Mouse (Mus musculus) splenic B cell, adult 2 months (primary cell): ENCODE results near the gene Rfx3.

Experiments used
- DNase-seq: peaks from one replicate; pipeline ENCODE4 v3.0.0-alpha.2; 2011; ENCODE audit warnings: low read depth, low spot score
- H3K27me3 ChIP-seq: 2 replicates; pipeline ENCODE4 v1.6.1; 2012; ENCODE audit warnings: mild to moderate bottlenecking, low read length, moderate library complexity, mixed read lengths; ENCODE audit not compliant: control insufficient read depth, poor library complexity, insufficient read depth, severe bottlenecking
- H3K36me3 ChIP-seq: 2 replicates; pipeline ENCODE4 v1.6.1; 2012; ENCODE audit warnings: mild to moderate bottlenecking, low read length, moderate library complexity, mixed read lengths; ENCODE audit not compliant: control insufficient read depth, poor library complexity, insufficient read depth, severe bottlenecking

Gene Rfx3

GRCm38 (mm10) chr19:28010471-28011395, at the start of gene Rfx3:
Gene Rfx3, minus strand, starts transcription at chr19:28011166.
- peak; percentile 84 for DNase-seq
- Histone ChIP-seq H3K36me3 (no peaks in the 10 kb centered on the region), H3K27me3 (no peaks in the 10 kb centered on the region)

DNA sequence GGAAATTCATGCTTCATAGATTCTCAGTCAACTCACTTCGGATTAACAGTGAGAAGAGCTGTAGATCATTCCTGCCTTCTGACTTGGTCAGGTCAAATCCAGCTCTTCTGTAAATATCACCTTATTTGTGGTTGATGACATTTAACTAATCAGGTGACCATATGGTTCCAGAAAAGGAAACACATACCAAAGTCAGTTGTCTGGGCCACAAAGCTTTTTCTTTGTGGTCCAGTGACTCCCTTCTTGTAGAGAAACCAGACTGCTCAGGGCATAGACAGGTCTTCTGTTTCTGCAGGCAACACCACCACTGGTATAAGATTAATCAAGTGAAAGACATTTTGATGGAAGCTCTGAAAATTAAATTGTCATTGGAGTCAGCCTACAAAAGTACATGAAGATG, 41.1 kb upstream of the Rfx3 start:
- Histone ChIP-seq H3K36me3 (no peaks in the 10 kb centered on the region), H3K27me3 (no peaks in the 10 kb centered on the region)
- DNase-seq = no peak

DNA sequence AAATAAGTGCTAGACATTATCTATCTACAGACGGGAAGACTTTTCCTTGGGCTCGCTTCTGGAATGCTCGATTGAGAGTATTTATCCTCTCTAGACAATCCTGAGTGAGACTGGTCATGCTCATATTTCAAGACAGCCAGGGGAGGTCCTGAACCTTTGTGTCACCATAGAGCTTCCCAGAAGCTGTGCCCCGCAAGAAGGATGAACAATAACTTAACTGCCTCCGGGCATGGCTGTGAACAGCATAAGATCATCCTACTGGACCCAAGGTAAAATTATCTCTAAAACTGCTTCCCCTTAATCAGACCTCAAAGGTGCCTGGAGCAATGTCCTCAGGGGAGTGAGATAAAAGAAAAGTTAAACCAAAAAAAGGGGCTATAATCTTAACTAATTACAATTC, 40.6 kb upstream of the Rfx3 start:
- DNase-seq = no peak
- H3K36me3 ChIP-seq = no peaks in the 10 kb centered on the region
- no peaks in the 10 kb centered on the region for H3K27me3 ChIP-seq

DNA sequence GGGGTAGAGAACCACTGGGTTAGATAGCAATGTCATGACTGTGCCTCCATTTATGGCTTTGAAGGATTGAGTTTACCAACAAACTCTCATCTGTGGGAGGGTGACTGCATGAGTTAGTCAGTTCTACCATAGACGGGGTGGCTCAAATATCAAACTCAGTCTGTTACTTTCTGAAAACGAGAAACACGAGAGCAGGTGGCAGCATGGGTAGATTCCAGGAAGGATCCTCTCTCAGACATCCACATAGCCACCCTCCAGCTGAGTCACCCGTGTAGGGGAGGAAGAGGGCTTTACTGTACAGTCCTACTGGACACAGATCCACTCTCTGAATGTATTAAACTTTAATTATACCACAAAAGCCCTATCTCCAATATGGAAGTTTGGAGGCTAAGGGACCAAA, 38.3 kb upstream of the Rfx3 start:
- H3K36me3 ChIP-seq = no peaks in the 10 kb centered on the region
- DNase-seq = no peak
- no peaks in the 10 kb centered on the region for H3K27me3 ChIP-seq

GRCm38 (mm10) chr19:28046806-28047205, 35.8 kb upstream of the Rfx3 start:
- DNase-seq = no peak
- Histone ChIP-seq H3K36me3 (no peaks in the 10 kb centered on the region), H3K27me3 (no peaks in the 10 kb centered on the region)

GRCm38 (mm10) chr19:28044950-28045349, 34.0 kb upstream of the Rfx3 start:
- Histone ChIP-seq H3K36me3 (no peaks in the 10 kb centered on the region), H3K27me3 (no peaks in the 10 kb centered on the region)
- DNase-seq = no peak

DNA sequence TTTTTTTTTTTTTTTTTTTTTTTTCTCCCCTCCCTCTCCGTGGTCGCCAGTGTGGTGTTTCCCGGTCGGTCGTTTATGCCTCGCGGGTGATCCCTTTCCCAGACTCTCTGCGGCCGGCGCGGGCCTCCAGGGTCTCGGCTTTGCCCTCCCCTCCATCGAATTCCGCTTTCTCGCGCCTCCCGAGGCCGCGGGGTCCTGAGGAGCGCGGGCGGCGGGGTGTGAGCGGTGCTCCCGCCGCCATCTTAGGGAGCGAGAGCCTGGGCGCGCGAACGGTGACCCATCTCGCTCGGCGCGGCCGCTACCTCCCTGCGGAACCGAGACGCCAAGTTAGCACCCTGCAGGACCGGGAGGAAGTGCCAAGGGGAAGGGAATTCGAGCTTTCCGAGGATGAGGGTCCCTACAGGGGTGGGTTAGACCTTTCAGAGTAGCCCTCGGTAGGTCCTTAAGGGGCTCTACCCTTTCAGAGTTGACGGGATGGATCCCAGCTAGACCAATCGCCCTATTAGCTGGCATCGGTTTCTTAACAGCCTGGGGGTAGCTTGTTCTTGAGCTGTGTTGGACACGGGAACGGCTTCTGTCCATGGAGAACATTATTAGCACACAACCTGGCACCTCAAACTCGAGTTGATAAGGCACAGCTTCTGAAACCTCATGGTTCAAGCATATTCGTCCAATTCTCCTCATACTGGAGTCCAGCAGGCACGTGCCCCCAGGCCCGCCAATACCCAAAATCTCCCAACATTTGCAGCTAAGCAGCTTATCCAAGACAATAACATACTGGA, 943 bp upstream of the Rfx3 start:
- no peak for DNase-seq
- H3K27me3 ChIP-seq = no peaks in the 10 kb centered on the region
- H3K36me3 ChIP-seq = no peaks in the 10 kb centered on the region

DNA sequence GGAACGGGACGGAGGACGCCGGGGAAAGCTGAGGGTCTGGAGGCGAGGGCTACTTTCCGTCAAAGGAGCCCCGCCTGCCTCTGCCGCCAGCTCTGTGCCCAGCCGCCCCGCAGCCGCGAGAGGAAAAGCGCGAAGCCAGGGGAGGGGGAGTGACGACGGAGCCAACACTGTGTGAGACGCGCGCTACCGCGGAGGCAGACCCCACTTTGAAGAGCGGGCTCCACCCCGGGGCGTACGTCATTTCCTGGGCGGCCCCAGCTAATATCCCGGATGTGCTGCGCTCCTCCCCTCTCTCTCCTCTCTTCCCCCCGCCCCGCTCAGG, 391 bp upstream of the Rfx3 start:
- H3K27me3 ChIP-seq = no peaks in the 10 kb centered on the region
- peak; percentile 98 for DNase-seq

DNA sequence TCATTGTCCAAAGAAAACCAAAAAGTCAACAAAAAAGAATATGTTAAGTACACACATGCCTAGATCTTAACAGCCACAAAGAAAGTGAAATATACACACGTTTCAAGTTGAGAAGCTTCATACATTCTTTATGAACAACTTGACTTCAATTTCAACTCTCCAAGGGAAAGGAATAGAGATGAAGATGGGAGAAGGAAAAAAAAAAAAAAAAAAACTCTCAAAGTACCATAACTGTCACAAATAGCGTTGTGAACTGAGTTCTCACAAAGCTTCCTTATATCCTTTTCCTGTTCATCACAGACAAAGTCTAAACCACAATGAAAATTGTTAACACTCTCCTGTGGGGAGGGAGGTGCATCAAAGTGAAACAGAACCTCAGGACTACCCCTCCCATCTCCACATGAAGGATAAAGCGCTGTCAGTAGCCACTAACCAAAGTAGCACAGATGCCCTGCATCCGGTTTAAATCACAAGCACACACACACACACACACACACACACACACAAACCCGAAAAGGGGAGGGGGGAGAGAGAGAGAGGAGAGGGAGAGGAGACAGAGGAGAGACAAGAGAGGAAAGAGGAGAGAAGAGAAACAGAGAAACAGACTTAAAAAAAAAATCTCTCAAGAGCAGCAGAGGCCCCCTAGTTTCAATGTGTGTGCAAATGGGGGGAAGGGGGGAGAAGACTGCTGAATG, 1.2 kb downstream of the Rfx3 start:
- peak; percentile 65 for DNase-seq
- Histone ChIP-seq H3K36me3 (no peaks in the 10 kb centered on the region), H3K27me3 (no peaks in the 10 kb centered on the region)

More for the DNA sequence above, 391 bp upstream of the Rfx3 start:
- H3K36me3 ChIP-seq = no peaks in the 10 kb centered on the region

DNA sequence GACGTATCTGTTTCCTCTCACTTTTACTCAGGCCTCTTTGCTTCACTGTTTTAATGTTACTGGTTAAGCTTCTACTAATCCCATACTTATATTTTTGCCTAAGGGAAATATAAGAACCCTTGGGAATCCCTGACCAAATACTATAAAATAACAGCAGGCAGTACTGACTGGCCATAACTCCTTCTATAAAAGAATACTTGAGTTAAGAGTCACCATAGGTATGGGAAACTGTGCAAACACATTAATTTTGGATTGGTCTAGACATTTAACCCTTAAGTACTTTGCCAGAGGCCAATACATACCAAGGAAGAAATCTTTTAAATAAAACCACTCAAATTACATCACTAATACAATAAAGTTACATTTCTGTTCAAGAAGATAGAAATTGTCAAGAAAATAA, 6.8 kb downstream of the Rfx3 start:
- Histone ChIP-seq H3K27me3 (no peaks in the 10 kb centered on the region), H3K36me3 (no peaks in the 10 kb centered on the region)
- DNase-seq = no peak

DNA sequence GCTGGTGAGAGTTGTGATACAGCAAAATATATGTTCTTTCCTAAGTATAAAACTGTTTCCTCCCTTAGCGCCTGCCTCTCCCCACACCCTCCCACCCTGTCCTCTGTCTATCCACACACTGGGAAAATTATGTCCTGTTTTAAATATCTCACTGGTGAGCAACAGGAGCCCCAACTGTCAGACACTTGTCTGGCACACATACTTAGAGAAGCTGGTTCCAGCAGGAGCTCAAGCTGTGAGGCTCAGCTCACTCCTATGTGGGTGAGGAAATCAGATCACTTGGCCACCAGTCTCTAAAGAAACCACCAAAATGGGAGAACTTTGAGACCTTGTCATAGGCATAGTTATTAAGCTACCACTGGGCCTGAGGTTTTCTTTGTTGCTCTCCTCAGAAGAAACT, 7.5 kb downstream of the Rfx3 start:
- no peak for DNase-seq
- Histone ChIP-seq H3K27me3 (no peaks in the 10 kb centered on the region), H3K36me3 (0 out of 2 replicates have a peak, but pooled peaks cover 2% of the 10 kb centered on the region)

- DNase-seq = peak; percentile 7
- Histone ChIP-seq H3K27me3 (no peaks in the 10 kb centered on the region), H3K36me3 (0 out of 2 replicates have a peak, but pooled peaks cover 2% of the 10 kb centered on the region)
Measured at GRCm38 (mm10) chr19:28002708-28003107, 8.3 kb downstream of the Rfx3 start.

GRCm38 (mm10) chr19:27992800-27993199, 18.2 kb downstream of the Rfx3 start:
- Histone ChIP-seq H3K27me3 (no peaks in the 10 kb centered on the region), H3K36me3 (no peaks in the 10 kb centered on the region)
- no peak for DNase-seq

GRCm38 (mm10) chr19:27988746-27989145, 22.2 kb downstream of the Rfx3 start:
- Histone ChIP-seq H3K27me3 (no peaks in the 10 kb centered on the region), H3K36me3 (no peaks in the 10 kb centered on the region)
- DNase-seq = no peak

DNA sequence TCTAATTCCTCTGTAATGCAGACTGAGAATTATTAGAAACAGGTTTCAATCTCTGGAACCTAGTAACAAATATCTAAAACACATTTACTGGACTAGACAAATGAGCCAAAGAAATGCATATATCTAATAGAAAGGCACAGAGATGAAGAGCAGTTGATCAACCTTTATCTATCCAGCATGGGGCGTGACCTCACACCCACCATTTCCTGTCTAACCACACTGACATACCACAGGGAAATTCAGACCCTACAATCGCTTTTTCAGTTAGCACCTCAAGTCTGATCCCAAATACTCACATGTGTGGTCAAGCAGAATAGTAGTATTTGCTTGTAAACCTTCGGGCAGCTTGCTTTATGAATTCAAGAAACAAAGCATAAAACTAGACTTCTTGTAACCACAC, 43.4 kb downstream of the Rfx3 start:
- no peaks in the 10 kb centered on the region for H3K27me3 ChIP-seq
- 0 out of 2 replicates have a peak, but pooled peaks cover 2% of the 10 kb centered on the region for H3K36me3 ChIP-seq
- peak; percentile 7 for DNase-seq
